Mouse (Mus musculus) yolk sac, embryonic 10.5 days (tissue): ENCODE results near the gene Crebzf.

Source experiments
- DNase-seq: peaks from one replicate; pipeline ENCODE4 v3.0.0-alpha.2; 2017; ENCODE audit warnings: low spot score

The Crebzf gene

GRCm38 (mm10) chr7:90442518-90443080 lies at the start of gene Crebzf:
Crebzf (plus strand) TSS chr7:90442729.
- peak; percentile 97 for DNase-seq

GRCm38 (mm10) chr7:90395073-90395472 lies 47.5 kb upstream of the Crebzf start:
- no peak for DNase-seq

- no peak for DNase-seq
These were observed 46.6 kb upstream of the Crebzf start for GRCm38 (mm10) chr7:90395928-90396327.

GRCm38 (mm10) chr7:90409934-90410333 lies 32.6 kb upstream of the Crebzf start:
- DNase-seq = no peak

GRCm38 (mm10) chr7:90426020-90427001 lies 16.2 kb upstream of the Crebzf start, which contains the start of gene Ccdc89:
Ccdc89 (plus strand) TSS chr7:90426577.
- DNase-seq = peak; percentile 81

GRCm38 (mm10) chr7:90427006-90427405 lies 15.5 kb upstream of the Crebzf start:
- no peak for DNase-seq

- DNase-seq = no peak
These were observed 10.3 kb upstream of the Crebzf start for GRCm38 (mm10) chr7:90432221-90432620.

GRCm38 (mm10) chr7:90440044-90440443 lies 2.5 kb upstream of the Crebzf start:
- no peak for DNase-seq

- no peak for DNase-seq
These were observed 459 bp upstream of the Crebzf start for GRCm38 (mm10) chr7:90442070-90442469.

- peak; percentile 65 for DNase-seq
These were observed 867 bp downstream of the Crebzf start for GRCm38 (mm10) chr7:90443101-90444091.

- DNase-seq = no peak
These were observed 1.7 kb downstream of the Crebzf start for GRCm38 (mm10) chr7:90444206-90444605.

- no peak for DNase-seq
These were observed 13.8 kb downstream of the Crebzf start for GRCm38 (mm10) chr7:90456149-90456844.

GRCm38 (mm10) chr7:90456845-90457468 lies 14.4 kb downstream of the Crebzf start, which contains the start of gene Tmem126a:
Tmem126a (minus strand) TSS chr7:90457229.
- peak; percentile 86 for DNase-seq

GRCm38 (mm10) chr7:90457517-90457916 lies 15.0 kb downstream of the Crebzf start:
- peak; percentile 32 for DNase-seq

GRCm38 (mm10) chr7:90460330-90460729 lies 17.8 kb downstream of the Crebzf start:
- peak; percentile 54 for DNase-seq

GRCm38 (mm10) chr7:90460930-90461329 lies 18.4 kb downstream of the Crebzf start:
- DNase-seq = no peak

GRCm38 (mm10) chr7:90461441-90461840 lies 18.9 kb downstream of the Crebzf start:
- DNase-seq = no peak

- DNase-seq = no peak
These were observed 31.0 kb downstream of the Crebzf start for GRCm38 (mm10) chr7:90473511-90473910.

GRCm38 (mm10) chr7:90475793-90476312 lies 33.3 kb downstream of the Crebzf start, which contains the start of gene Tmem126b:
Tmem126b (minus strand) TSS chr7:90476001.
- peak; percentile 98 for DNase-seq
